ENCODE assay signal across 12 mouse cellular contexts in the genomic region with DNA sequence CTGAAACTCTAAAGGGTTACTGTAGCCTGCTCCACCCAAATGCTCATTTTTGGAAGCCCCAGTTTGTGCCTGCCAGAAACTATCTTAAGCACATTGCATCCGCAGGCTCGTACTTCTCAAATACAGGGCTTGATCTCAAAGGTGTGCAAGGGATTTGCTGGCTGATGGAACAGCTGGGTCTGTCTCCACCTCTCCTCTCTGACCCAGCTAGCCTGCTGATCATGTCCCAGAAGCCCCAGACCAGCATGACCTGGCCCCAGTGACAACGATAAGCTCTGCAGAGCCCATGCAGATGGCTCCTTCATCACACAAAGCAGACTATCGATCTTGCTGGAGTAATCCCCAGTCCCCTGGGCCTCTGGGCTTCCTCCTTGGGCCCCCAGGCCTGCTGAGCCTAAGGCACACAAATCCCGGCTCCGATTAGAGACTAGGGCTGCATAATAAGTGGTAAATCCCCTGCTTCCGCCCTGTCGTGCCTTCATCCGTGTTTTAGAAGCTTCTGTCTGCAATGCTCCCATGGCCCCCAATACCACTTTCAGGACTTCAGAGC.
DNase-seq lines count a peak whose midpoint lies in the region; ATAC-seq and TF ChIP-seq lines count a peak whose summit lies in the region.
"Had no signal": no experiment of that assay in that cellular context is flagged by ENCODE, and none has a peak within 500 bp of the region (broad histone marks: within the 10 kb centered on the region; RNA-seq: fewer than 3 reads in every experiment).

No protein-coding gene starts in this region.

- WGBS in hindbrain, embryonic 10.5 days: 32% methylated on average over 9 of the region's 9 CpGs
- 33% methylated on average over 9 of the region's 9 CpGs for WGBS in hindbrain, postnatal 0 days
- WGBS in forebrain, embryonic 14.5 days: 17% methylated on average over 9 of the region's 9 CpGs
- WGBS in midbrain, embryonic 11.5 days: 12% methylated on average over 9 of the region's 9 CpGs

- intact Hi-C loops in heart, postnatal 14 days (cut with DNase I): no loop called here

- no peaks in the 10 kb centered on the region for H3K36me3 ChIP-seq in hindbrain, embryonic 10.5 days
- no peaks in the 10 kb centered on the region for H3K36me3 ChIP-seq in hindbrain, postnatal 0 days (ENCODE audit: insufficient read depth, low read length)
- H3K36me3 ChIP-seq in forebrain, embryonic 14.5 days (ENCODE audit: control insufficient read depth, insufficient read depth, low read length): no peaks in the 10 kb centered on the region
- no peaks in the 10 kb centered on the region for H3K36me3 ChIP-seq in midbrain, embryonic 11.5 days (ENCODE audit: control insufficient read depth, insufficient read depth, low read length)

- H3K4me2 ChIP-seq in hindbrain, postnatal 0 days (ENCODE audit: low read depth, low read length): no peak overlapping the region
- H3K4me2 ChIP-seq in forebrain, embryonic 14.5 days (ENCODE audit: low read length): no peak overlapping the region
- H3K4me2 ChIP-seq in midbrain, embryonic 11.5 days: peak overlapping the region; percentile 9; the same call in 1 of the 2 replicates
- H3K4me2 ChIP-seq: lung, embryonic 14.5 days had no signal

- no peak overlapping the region for H3K4me3 ChIP-seq in hindbrain, embryonic 10.5 days
- no peak overlapping the region for H3K4me3 ChIP-seq in hindbrain, postnatal 0 days (ENCODE audit: low read length)
- H3K4me3 ChIP-seq in forebrain, embryonic 14.5 days (ENCODE audit: low read depth, low read length): no peak overlapping the region
- no peak overlapping the region for H3K4me3 ChIP-seq in midbrain, embryonic 11.5 days (ENCODE audit: low read depth, low read length)
- H3K4me3 ChIP-seq: gastrocnemius, adult 2 months had no signal

- peak overlapping the region; percentile 60 for H3K27ac ChIP-seq in hindbrain, embryonic 10.5 days
- no peak overlapping the region for H3K27ac ChIP-seq in hindbrain, postnatal 0 days
- H3K27ac ChIP-seq in forebrain, embryonic 14.5 days (ENCODE audit: low read depth, low read length): peak overlapping the region; percentile 69
- peak overlapping the region; percentile 45 for H3K27ac ChIP-seq in midbrain, embryonic 11.5 days (ENCODE audit: low read depth, low read length)

- H3K27me3 ChIP-seq in hindbrain, embryonic 10.5 days (ENCODE audit: insufficient read depth, poor library complexity, severe bottlenecking): peaks cover 8% of the 10 kb centered on the region; the same call in 1 of the 2 replicates
- no peaks in the 10 kb centered on the region for H3K27me3 ChIP-seq in hindbrain, postnatal 0 days (ENCODE audit: insufficient read depth, low read length)
- H3K27me3 ChIP-seq in forebrain, embryonic 14.5 days (replicated peaks; ENCODE audit: control insufficient read depth, insufficient read depth, low read length): no peaks in the 10 kb centered on the region
- peaks cover 19% of the 10 kb centered on the region for H3K27me3 ChIP-seq in midbrain, embryonic 11.5 days (ENCODE audit: control insufficient read depth, insufficient read depth, low read length)

- no peaks in the 10 kb centered on the region for H3K9me3 ChIP-seq in hindbrain, embryonic 10.5 days
- no peaks in the 10 kb centered on the region for H3K9me3 ChIP-seq in hindbrain, postnatal 0 days (ENCODE audit: low read length)
- no peaks in the 10 kb centered on the region for H3K9me3 ChIP-seq in forebrain, embryonic 14.5 days (replicated peaks; ENCODE audit: control insufficient read depth, low read length)
- no peaks in the 10 kb centered on the region for H3K9me3 ChIP-seq in midbrain, embryonic 11.5 days (ENCODE audit: control insufficient read depth, low read length)

- TF ChIP-seq CTCF in hindbrain, postnatal 0 days (IDR thresholded peaks at IDR 0.05; ENCODE audit: low read depth): no peak

- no peak overlapping the region for H3K9ac ChIP-seq in hindbrain, postnatal 0 days (replicated peaks; ENCODE audit: low read length)
- no peak overlapping the region for H3K9ac ChIP-seq in forebrain, embryonic 14.5 days (ENCODE audit: low read length)
- H3K9ac ChIP-seq in midbrain, embryonic 11.5 days (ENCODE audit: low read length): peak overlapping the region; percentile 0; the same call in 1 of the 2 replicates
- H3K9ac ChIP-seq: lung, embryonic 14.5 days had no signal

- peaks cover 87% of the 10 kb centered on the region for H3K4me1 ChIP-seq in hindbrain, embryonic 10.5 days (replicated peaks)
- H3K4me1 ChIP-seq in hindbrain, postnatal 0 days (ENCODE audit: insufficient read depth, low read length): peaks cover 30% of the 10 kb centered on the region
- H3K4me1 ChIP-seq in forebrain, embryonic 14.5 days (ENCODE audit: control insufficient read depth, insufficient read depth, low read length): peaks cover 65% of the 10 kb centered on the region
- H3K4me1 ChIP-seq in midbrain, embryonic 11.5 days (ENCODE audit: control insufficient read depth, insufficient read depth, low read length): peaks cover 54% of the 10 kb centered on the region

- DNase-seq in hindbrain, embryonic 10.5 days (ENCODE audit: low spot score): peak; percentile 40
- DNase-seq in hindbrain, postnatal 0 days (ENCODE audit: low spot score): no peak
- DNase-seq in forebrain, embryonic 14.5 days (ENCODE audit: low spot score): no peak
- DNase-seq in midbrain, embryonic 11.5 days (ENCODE audit: low spot score, missing footprints): peak; percentile 95
- peak; percentile 92 for DNase-seq in retina, postnatal 1 day
- no peak for DNase-seq in kidney, adult 18-20 months
- no peak for DNase-seq in kidney, postnatal 14 days
- no peak for DNase-seq in heart, postnatal 14 days
- DNase-seq: kidney, adult 9 months; liver; lung, embryonic 14.5 days had no signal

- ATAC-seq in hindbrain, postnatal 0 days: no peak
- ATAC-seq in forebrain, embryonic 14.5 days: no peak
- ATAC-seq in midbrain, embryonic 11.5 days (ENCODE audit: low FRiP score): peak; percentile 82

Comparison
In these comparisons a context has a peak if more than half of its experiments do, and no peak if none do; other contexts are left out.
1. DNase-seq: peak in hindbrain, embryonic 10.5 days (single experiment), midbrain, embryonic 11.5 days (single experiment) and retina, postnatal 1 day (single experiment); none in hindbrain, postnatal 0 days (single experiment), forebrain, embryonic 14.5 days (single experiment), kidney, adult 18-20 months (single experiment), kidney, postnatal 14 days (single experiment) and heart, postnatal 14 days (0 of 2).